In genomic region chr4:151995371-151996172, GRCm38 (mm10) we compare ENCODE assay signal across 8 mouse cellular contexts. TPM values are rescaled to one million over a fixed set of nuclear protein-coding genes. Genes with fewer than 3 reads are reported as not detected.
DNase-seq lines count a peak whose midpoint lies in the region; ATAC-seq and TF ChIP-seq lines count a peak whose summit lies in the region.

No protein-coding gene starts in this region.

- H3K4me2 ChIP-seq in kidney, embryonic 14.5 days (replicated peaks; ENCODE audit: low read depth, low read length) = peak overlapping the region; percentile 87
- H3K4me2 ChIP-seq in kidney, postnatal 0 days (ENCODE audit: low read length) = peak overlapping the region; percentile 88
- H3K4me2 ChIP-seq in midbrain, embryonic 16.5 days (ENCODE audit: low read length) = peak overlapping the region; percentile 92

- H3K9me3 ChIP-seq in kidney, embryonic 14.5 days (ENCODE audit: control insufficient read depth, low read length) = no peaks in the 10 kb centered on the region
- H3K9me3 ChIP-seq in G1E (replicated peaks) = no peaks in the 10 kb centered on the region
- H3K9me3 ChIP-seq in forebrain, embryonic 10.5 days = no peaks in the 10 kb centered on the region
- H3K9me3 ChIP-seq in kidney, postnatal 0 days (replicated peaks; ENCODE audit: low read length) = no peaks in the 10 kb centered on the region
- no peaks in the 10 kb centered on the region for H3K9me3 ChIP-seq in midbrain, embryonic 16.5 days (replicated peaks; ENCODE audit: control insufficient read depth, low read length, poor library complexity, severe bottlenecking)

- peaks cover 18% of the 10 kb centered on the region for H3K4me1 ChIP-seq in kidney, embryonic 14.5 days (ENCODE audit: control insufficient read depth, insufficient read depth, low read length)
- H3K4me1 ChIP-seq in G1E (ENCODE audit: insufficient read depth, low read depth, low read length) = peaks cover 63% of the 10 kb centered on the region
- peaks cover 39% of the 10 kb centered on the region for H3K4me1 ChIP-seq in forebrain, embryonic 10.5 days
- H3K4me1 ChIP-seq in kidney, postnatal 0 days (replicated peaks; ENCODE audit: insufficient read depth, low read length) = peaks cover 18% of the 10 kb centered on the region; the same call in 1 of the 2 replicates
- peaks cover 17% of the 10 kb centered on the region for H3K4me1 ChIP-seq in midbrain, embryonic 16.5 days (ENCODE audit: control insufficient read depth, insufficient read depth, low read length)

- peak overlapping the region; percentile 99 for H3K4me3 ChIP-seq in kidney, embryonic 14.5 days (ENCODE audit: low read length)
- peak overlapping the region; percentile 87 for H3K4me3 ChIP-seq in G1E (ENCODE audit: low read depth, low read length)
- peak overlapping the region; percentile 97 for H3K4me3 ChIP-seq in forebrain, embryonic 10.5 days
- H3K4me3 ChIP-seq in kidney, postnatal 0 days (replicated peaks; ENCODE audit: low read depth, low read length) = peak overlapping the region; percentile 99
- peak overlapping the region; percentile 99 for H3K4me3 ChIP-seq in midbrain, embryonic 16.5 days (ENCODE audit: low read depth, low read length)

- peak overlapping the region; percentile 93 for H3K27ac ChIP-seq in kidney, embryonic 14.5 days (ENCODE audit: low read depth, low read length)
- H3K27ac ChIP-seq in forebrain, embryonic 10.5 days = peak overlapping the region; percentile 95
- peak overlapping the region; percentile 89 for H3K27ac ChIP-seq in kidney, postnatal 0 days
- peak overlapping the region; percentile 55 for H3K27ac ChIP-seq in midbrain, embryonic 16.5 days (ENCODE audit: low read length)

- peak overlapping the region; percentile 96 for H3K9ac ChIP-seq in kidney, embryonic 14.5 days (ENCODE audit: low read depth, low read length)
- H3K9ac ChIP-seq in kidney, postnatal 0 days (ENCODE audit: low read depth, low read length) = peak overlapping the region; percentile 94
- peak overlapping the region; percentile 92 for H3K9ac ChIP-seq in midbrain, embryonic 16.5 days (ENCODE audit: low read depth, low read length)

- peak; percentile 56; the same call in 1 of the 2 replicates for ATAC-seq in kidney, embryonic 14.5 days (ENCODE audit: low FRiP score, low TSS enrichment)
- ATAC-seq in G1E (ENCODE audit: extremely low read depth, insufficient number of reproducible peaks, low FRiP score, poor library complexity, severe bottlenecking) = no peak
- peak; percentile 26 for ATAC-seq in kidney, postnatal 0 days (replicated peaks; ENCODE audit: low FRiP score, low read depth)
- peak; percentile 70; the same call in 1 of the 2 replicates for ATAC-seq in midbrain, embryonic 16.5 days

- peaks cover 27% of the 10 kb centered on the region for H3K36me3 ChIP-seq in kidney, embryonic 14.5 days (ENCODE audit: control insufficient read depth, insufficient read depth, low read length)
- H3K36me3 ChIP-seq in G1E (replicated peaks) = peaks cover 25% of the 10 kb centered on the region
- H3K36me3 ChIP-seq in forebrain, embryonic 10.5 days (replicated peaks) = peaks cover 33% of the 10 kb centered on the region
- H3K36me3 ChIP-seq in kidney, postnatal 0 days (ENCODE audit: insufficient read depth, low read length) = peaks cover 18% of the 10 kb centered on the region
- peaks cover 15% of the 10 kb centered on the region for H3K36me3 ChIP-seq in midbrain, embryonic 16.5 days (ENCODE audit: control insufficient read depth, insufficient read depth, low read length)

- DNase-seq in kidney, adult 18-20 months = no peak
- no peak for DNase-seq in G1E (ENCODE audit: low spot score)
- no peak for DNase-seq in forebrain, embryonic 10.5 days (ENCODE audit: extremely low spot score, low spot score)
- DNase-seq in kidney, postnatal 0 days (ENCODE audit: low spot score) = no peak
- DNase-seq in urinary bladder, postnatal 10 days (ENCODE audit: low spot score) = no peak
- DNase-seq in left cerebral cortex, adult 18-20 months (ENCODE audit: low spot score in 2 of 2) = no peak

- TF ChIP-seq CTCF in G1E (IDR thresholded peaks at IDR 0.05; ENCODE audit: low read depth, low read length) = no peak
- no peak for TF ChIP-seq CTCF in kidney, postnatal 0 days (IDR thresholded peaks at IDR 0.05; ENCODE audit: low read depth)

- under 1% methylated on average over 85 of the region's 111 CpGs for WGBS in kidney, embryonic 14.5 days
- 2% methylated on average over 92 of the region's 111 CpGs for WGBS in forebrain, embryonic 10.5 days
- 2% methylated on average over 96 of the region's 111 CpGs for WGBS in kidney, postnatal 0 days
- 0% methylated on average over 25 of the region's 111 CpGs for WGBS in midbrain, embryonic 16.5 days

- H3K27me3 ChIP-seq in kidney, embryonic 14.5 days (ENCODE audit: control insufficient read depth, insufficient read depth, low read length) = no peaks in the 10 kb centered on the region
- peaks cover 53% of the 10 kb centered on the region for H3K27me3 ChIP-seq in G1E (ENCODE audit: insufficient read depth, low read length)
- H3K27me3 ChIP-seq in forebrain, embryonic 10.5 days (ENCODE audit: poor library complexity, severe bottlenecking) = peaks cover 13% of the 10 kb centered on the region
- no peaks in the 10 kb centered on the region for H3K27me3 ChIP-seq in kidney, postnatal 0 days (ENCODE audit: insufficient read depth, low read length)
- no peaks in the 10 kb centered on the region for H3K27me3 ChIP-seq in midbrain, embryonic 16.5 days (ENCODE audit: control insufficient read depth, insufficient read depth, low read depth, low read length)

RNA-seq across cellular contexts. Expression of gene Phf13, which starts 0.5 kb away (rescaled TPM):
- polyA plus RNA-seq in kidney, embryonic 14.5 days (2014; fragmentation: Nextera tagmentation; extraction: Ambion mirVana) = 18.2 and 30.1 TPM in 2 replicates
- total RNA-seq in G1E (2014; fragmentation: Nextera tagmentation) (2.9 and 3.7 TPM in 2 replicates), G1E (2017) (2.0 and 2.3 TPM in 2 replicates)
- polyA plus RNA-seq in G1E (2012) = 5.4 and 6.6 TPM in 2 replicates
- 24.1 and 26.1 TPM in 2 replicates for polyA plus RNA-seq in forebrain, embryonic 10.5 days (2016; fragmentation: Nextera tagmentation; extraction: Ambion mirVana)
- 23.6 and 23.7 TPM in 2 replicates for polyA plus RNA-seq in kidney, postnatal 0 days (2015; fragmentation: Nextera tagmentation; extraction: Ambion mirVana)
- polyA plus RNA-seq in midbrain, embryonic 16.5 days (2015; fragmentation: Nextera tagmentation; extraction: Ambion mirVana) = 21.2 and 24.4 TPM in 2 replicates
- total RNA-seq in left cerebral cortex, adult 18-20 months (2021) = 10 to 100 TPM; 17.8 to 19.5 TPM

RNA-seq across cellular contexts. Expression of gene Thap3, which starts 6.8 kb away (rescaled TPM):
- 29.2 and 35.8 TPM in 2 replicates for polyA plus RNA-seq in kidney, embryonic 14.5 days (2014; fragmentation: Nextera tagmentation; extraction: Ambion mirVana)
- total RNA-seq in G1E (2014; fragmentation: Nextera tagmentation) (2.0 and 3.0 TPM in 2 replicates), G1E (2017) (0.82 and 1.6 TPM in 2 replicates)
- polyA plus RNA-seq in G1E (2012) = 4.2 and 5.5 TPM in 2 replicates
- 34.9 and 35.7 TPM in 2 replicates for polyA plus RNA-seq in forebrain, embryonic 10.5 days (2016; fragmentation: Nextera tagmentation; extraction: Ambion mirVana)
- 34.5 and 35.1 TPM in 2 replicates for polyA plus RNA-seq in kidney, postnatal 0 days (2015; fragmentation: Nextera tagmentation; extraction: Ambion mirVana)
- polyA plus RNA-seq in midbrain, embryonic 16.5 days (2015; fragmentation: Nextera tagmentation; extraction: Ambion mirVana) = 30.9 and 33.9 TPM in 2 replicates
- 10 to 100 TPM; 16.9 to 23.7 TPM for total RNA-seq in left cerebral cortex, adult 18-20 months (2021)

RNA-seq across cellular contexts. Expression of gene Klhl21, which starts 13.0 kb away (rescaled TPM):
- polyA plus RNA-seq in kidney, embryonic 14.5 days (2014; fragmentation: Nextera tagmentation; extraction: Ambion mirVana) = 4.4 and 7.4 TPM in 2 replicates
- total RNA-seq in G1E (2014; fragmentation: Nextera tagmentation) (2.4 and 4.1 TPM in 2 replicates), G1E (2017) (3.8 and 4.4 TPM in 2 replicates)
- polyA plus RNA-seq in G1E (2012) = 12.2 and 13.5 TPM in 2 replicates
- 8.1 and 8.3 TPM in 2 replicates for polyA plus RNA-seq in forebrain, embryonic 10.5 days (2016; fragmentation: Nextera tagmentation; extraction: Ambion mirVana)
- polyA plus RNA-seq in kidney, postnatal 0 days (2015; fragmentation: Nextera tagmentation; extraction: Ambion mirVana) = 10.7 and 11.2 TPM in 2 replicates
- polyA plus RNA-seq in midbrain, embryonic 16.5 days (2015; fragmentation: Nextera tagmentation; extraction: Ambion mirVana) = 3.0 and 3.4 TPM in 2 replicates
- total RNA-seq in left cerebral cortex, adult 18-20 months (2021) = 10 to 100 TPM; 20.2 to 20.3 TPM

RNA-seq across cellular contexts. Expression of gene Zbtb48, which starts 31.9 kb away (rescaled TPM):
- 19.0 and 24.4 TPM in 2 replicates for polyA plus RNA-seq in kidney, embryonic 14.5 days (2014; fragmentation: Nextera tagmentation; extraction: Ambion mirVana)
- total RNA-seq in G1E (2014; fragmentation: Nextera tagmentation) = 13.9 and 24.5 TPM in 2 replicates
- 9.3 and 9.8 TPM in 2 replicates for total RNA-seq in G1E (2017)
- polyA plus RNA-seq in G1E (2012) = 12.4 and 13.4 TPM in 2 replicates
- polyA plus RNA-seq in forebrain, embryonic 10.5 days (2016; fragmentation: Nextera tagmentation; extraction: Ambion mirVana) = 24.1 and 24.4 TPM in 2 replicates
- polyA plus RNA-seq in kidney, postnatal 0 days (2015; fragmentation: Nextera tagmentation; extraction: Ambion mirVana) = 14.4 and 16.3 TPM in 2 replicates
- polyA plus RNA-seq in midbrain, embryonic 16.5 days (2015; fragmentation: Nextera tagmentation; extraction: Ambion mirVana) = 19.3 and 21.5 TPM in 2 replicates
- total RNA-seq in left cerebral cortex, adult 18-20 months (2021) = 10 to 100 TPM; 12.3 to 12.7 TPM

RNA-seq across cellular contexts. Expression of gene Tas1r1, which starts 42.8 kb away (rescaled TPM):
- 0.39 and 0.77 TPM in 2 replicates for polyA plus RNA-seq in kidney, embryonic 14.5 days (2014; fragmentation: Nextera tagmentation; extraction: Ambion mirVana)
- 0.24 TPM in 1 of 2 replicates, not detected in the other for total RNA-seq in G1E (2014; fragmentation: Nextera tagmentation)
- total RNA-seq in G1E (2017) = 0.06 and 0.27 TPM in 2 replicates
- 0.02 and 0.04 TPM in 2 replicates for polyA plus RNA-seq in G1E (2012)
- polyA plus RNA-seq in forebrain, embryonic 10.5 days (2016; fragmentation: Nextera tagmentation; extraction: Ambion mirVana) = 0.48 and 0.79 TPM in 2 replicates
- 0.39 and 0.45 TPM in 2 replicates for polyA plus RNA-seq in kidney, postnatal 0 days (2015; fragmentation: Nextera tagmentation; extraction: Ambion mirVana)
- 2.1 and 2.4 TPM in 2 replicates for polyA plus RNA-seq in midbrain, embryonic 16.5 days (2015; fragmentation: Nextera tagmentation; extraction: Ambion mirVana)
- under 1 TPM; 0.49 to 0.68 TPM for total RNA-seq in left cerebral cortex, adult 18-20 months (2021)
